8 mouse cellular contexts compared by ENCODE assay signal in the genomic region with DNA sequence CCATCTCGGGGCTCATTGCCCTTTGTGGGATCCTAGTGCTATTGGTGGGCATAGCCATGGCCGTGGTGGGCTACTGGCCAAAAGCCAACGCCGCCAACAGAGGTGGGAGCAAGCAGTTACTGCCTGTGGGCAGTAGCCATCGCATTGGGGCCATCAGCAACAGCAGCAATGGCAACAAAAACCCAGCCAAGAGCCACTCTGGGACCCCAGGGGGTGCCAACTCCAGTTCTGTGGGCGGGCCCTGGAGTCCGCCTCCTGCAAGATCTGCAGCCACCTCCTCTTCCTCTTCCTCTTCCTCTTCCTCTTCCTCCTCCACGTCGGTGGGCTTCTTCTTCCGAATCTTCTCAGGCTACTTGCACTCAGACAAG. TPM values are rescaled to one million over a fixed set of nuclear protein-coding genes. Genes with fewer than 3 reads are reported as not detected.
DNase-seq lines count a peak whose midpoint lies in the region; ATAC-seq and TF ChIP-seq lines count a peak whose summit lies in the region.

No protein-coding gene starts in this region.

- H3K36me3 ChIP-seq in kidney, postnatal 0 days (ENCODE audit: insufficient read depth, low read length), result no peaks in the 10 kb centered on the region
- no peaks in the 10 kb centered on the region for H3K36me3 ChIP-seq in embryonic facial prominence, embryonic 13.5 days
- H3K36me3 ChIP-seq in hindbrain, embryonic 10.5 days, result no peaks in the 10 kb centered on the region
- H3K36me3 ChIP-seq in midbrain, embryonic 16.5 days (ENCODE audit: control insufficient read depth, insufficient read depth, low read length), result no peaks in the 10 kb centered on the region

- ATAC-seq in kidney, postnatal 0 days (replicated peaks; ENCODE audit: low FRiP score, low read depth), result no peak
- ATAC-seq in embryonic facial prominence, embryonic 13.5 days (ENCODE audit: insufficient number of reproducible peaks, insufficient read depth, low FRiP score, low TSS enrichment, low read depth), result no peak
- no peak for ATAC-seq in midbrain, embryonic 16.5 days

- H3K9ac ChIP-seq in kidney, postnatal 0 days (ENCODE audit: low read depth, low read length), result no peak overlapping the region
- peak overlapping the region; percentile 72; the same call in 1 of the 2 replicates for H3K9ac ChIP-seq in embryonic facial prominence, embryonic 13.5 days
- no peak overlapping the region for H3K9ac ChIP-seq in midbrain, embryonic 16.5 days (ENCODE audit: low read depth, low read length)

- no peaks in the 10 kb centered on the region for H3K9me3 ChIP-seq in kidney, postnatal 0 days (replicated peaks; ENCODE audit: low read length)
- H3K9me3 ChIP-seq in embryonic facial prominence, embryonic 13.5 days, result no peaks in the 10 kb centered on the region
- H3K9me3 ChIP-seq in hindbrain, embryonic 10.5 days, result no peaks in the 10 kb centered on the region
- H3K9me3 ChIP-seq in midbrain, embryonic 16.5 days (replicated peaks; ENCODE audit: control insufficient read depth, low read length, poor library complexity, severe bottlenecking), result no peaks in the 10 kb centered on the region

- H3K27ac ChIP-seq in kidney, postnatal 0 days, result no peak overlapping the region
- no peak overlapping the region for H3K27ac ChIP-seq in embryonic facial prominence, embryonic 13.5 days
- H3K27ac ChIP-seq in hindbrain, embryonic 10.5 days, result no peak overlapping the region; the same call in 1 of the 2 replicates
- H3K27ac ChIP-seq in midbrain, embryonic 16.5 days (ENCODE audit: low read length), result no peak overlapping the region

- H3K4me1 ChIP-seq in kidney, postnatal 0 days (replicated peaks; ENCODE audit: insufficient read depth, low read length), result peaks cover 9% of the 10 kb centered on the region; the same call in 1 of the 2 replicates
- peaks cover 40% of the 10 kb centered on the region for H3K4me1 ChIP-seq in embryonic facial prominence, embryonic 13.5 days
- peaks cover 41% of the 10 kb centered on the region for H3K4me1 ChIP-seq in hindbrain, embryonic 10.5 days (replicated peaks)
- H3K4me1 ChIP-seq in midbrain, embryonic 16.5 days (ENCODE audit: control insufficient read depth, insufficient read depth, low read length), result peaks cover 31% of the 10 kb centered on the region

- no peak for TF ChIP-seq CTCF in kidney, postnatal 0 days (IDR thresholded peaks at IDR 0.05; ENCODE audit: low read depth)

- H3K4me2 ChIP-seq in kidney, postnatal 0 days (ENCODE audit: low read length), result peak overlapping the region; percentile 70
- H3K4me2 ChIP-seq in embryonic facial prominence, embryonic 13.5 days, result peak overlapping the region; percentile 99
- peak overlapping the region; percentile 96 for H3K4me2 ChIP-seq in midbrain, embryonic 16.5 days (ENCODE audit: low read length)

- peaks cover 46% of the 10 kb centered on the region for H3K27me3 ChIP-seq in kidney, postnatal 0 days (ENCODE audit: insufficient read depth, low read length)
- H3K27me3 ChIP-seq in embryonic facial prominence, embryonic 13.5 days, result peaks cover 71% of the 10 kb centered on the region
- H3K27me3 ChIP-seq in hindbrain, embryonic 10.5 days (ENCODE audit: insufficient read depth, poor library complexity, severe bottlenecking), result peaks cover 82% of the 10 kb centered on the region
- H3K27me3 ChIP-seq in midbrain, embryonic 16.5 days (ENCODE audit: control insufficient read depth, insufficient read depth, low read depth, low read length), result peaks cover 5% of the 10 kb centered on the region

- H3K4me3 ChIP-seq in kidney, postnatal 0 days (replicated peaks; ENCODE audit: low read depth, low read length), result peak overlapping the region; percentile 37
- H3K4me3 ChIP-seq in embryonic facial prominence, embryonic 13.5 days, result peak overlapping the region; percentile 56
- H3K4me3 ChIP-seq in hindbrain, embryonic 10.5 days, result peak overlapping the region; percentile 61
- H3K4me3 ChIP-seq in midbrain, embryonic 16.5 days (ENCODE audit: low read depth, low read length), result peak overlapping the region; percentile 55

- no peak for DNase-seq in kidney, postnatal 0 days (ENCODE audit: low spot score)
- no peak for DNase-seq in kidney, adult 8-10 months
- peak; percentile 15 for DNase-seq in hindbrain, embryonic 10.5 days (ENCODE audit: low spot score)
- DNase-seq in c-Kit-positive CD71-positive TER-119-positive erythroid progenitor cells, embryonic 14.5 days (ENCODE audit: low spot score), result no peak
- DNase-seq in lung, adult 18-20 months, result no peak
- no peak for DNase-seq in cerebellum, adult 11-12 months

- 8% methylated on average over 10 of the region's 10 CpGs for WGBS in kidney, postnatal 0 days
- WGBS in embryonic facial prominence, embryonic 13.5 days, result 18% methylated on average over 10 of the region's 10 CpGs
- WGBS in hindbrain, embryonic 10.5 days, result 18% methylated on average over 10 of the region's 10 CpGs
- WGBS in midbrain, embryonic 16.5 days, result 22% methylated on average over 10 of the region's 10 CpGs

RNA-seq across cellular contexts. Expression of a gene that starts 14.1 kb away (rescaled TPM):
- 0.61 and 0.74 TPM in 2 replicates for polyA plus RNA-seq in kidney, postnatal 0 days (2015; fragmentation: Nextera tagmentation; extraction: Ambion mirVana)
- 1.5 and 1.9 TPM in 2 replicates for polyA plus RNA-seq in embryonic facial prominence, embryonic 13.5 days (2015; fragmentation: Nextera tagmentation; extraction: Ambion mirVana)
- 1.7 and 2.6 TPM in 2 replicates for polyA plus RNA-seq in hindbrain, embryonic 10.5 days (2016; fragmentation: Nextera tagmentation; extraction: Ambion mirVana)
- polyA plus RNA-seq in midbrain, embryonic 16.5 days (2015; fragmentation: Nextera tagmentation; extraction: Ambion mirVana), result 2.9 and 3.1 TPM in 2 replicates
